Mouse (Mus musculus) kidney, postnatal 0 days (tissue): ENCODE results near the gene Ptdss2. TPM values are rescaled to one million over a fixed set of nuclear protein-coding genes. Genes with fewer than 3 reads are reported as not detected.

Source experiments
- ATAC-seq: fragments of 200-750 bp; cut with Nextera tagmentation; replicated peaks from 2 replicates; pipeline ENCODE4 v1.8.0; 2017; ENCODE audit warnings: low read depth, moderate number of reproducible peaks, moderate TSS enrichment, moderate library complexity; ENCODE audit not compliant: low FRiP score
- DNase-seq: peaks from one replicate; pipeline ENCODE4 v3.0.0-alpha.2; 2016; ENCODE audit warnings: low spot score
- H3K27ac ChIP-seq: fragments of 300-500 bp; sonication (generic); 2 replicates; pipeline ENCODE4 v1.5.1; 2014; ENCODE audit warnings: mild to moderate bottlenecking
- H3K27me3 ChIP-seq: fragments of 300-500 bp; sonication (generic); 2 replicates; pipeline ENCODE4 v1.6.1; 2014; ENCODE audit warnings: low read length, mixed read lengths; ENCODE audit not compliant: insufficient read depth
- H3K36me3 ChIP-seq: fragments of 300-500 bp; sonication (generic); 2 replicates; pipeline ENCODE4 v1.6.1; 2014; ENCODE audit warnings: low read length, mixed read lengths; ENCODE audit not compliant: insufficient read depth
- H3K4me1 ChIP-seq: fragments of 300-500 bp; sonication (generic); replicated peaks from 2 replicates; pipeline ENCODE4 v1.6.1; 2014; ENCODE audit warnings: antibody characterized with exemption, low read length, mixed read lengths; ENCODE audit not compliant: insufficient read depth
- H3K4me2 ChIP-seq: fragments of 300-500 bp; sonication (generic); 2 replicates; pipeline ENCODE4 v1.6.1; 2014; ENCODE audit warnings: mild to moderate bottlenecking, low read length, moderate library complexity, mixed read lengths
- H3K4me3 ChIP-seq: fragments of 300-500 bp; sonication (generic); replicated peaks from 2 replicates; pipeline ENCODE4 v1.5.1; 2014; ENCODE audit warnings: low read depth, low read length
- H3K9ac ChIP-seq: fragments of 300-500 bp; sonication (generic); 2 replicates; pipeline ENCODE4 v1.6.1; 2014; ENCODE audit warnings: low read depth, low read length
- H3K9me3 ChIP-seq: fragments of 300-500 bp; sonication (generic); replicated peaks from 2 replicates; pipeline ENCODE4 v1.6.1; 2016; ENCODE audit warnings: low read length, inconsistent platforms, mixed read lengths
- CTCF ChIP-seq: IDR thresholded peaks from 2 replicates; pipeline ENCODE4 v1.5.1; 2016; ENCODE audit warnings: antibody characterized with exemption, low read depth, mild to moderate bottlenecking, moderate library complexity
- WGBS: fragments of 180-500 bp; shearing (Covaris S2); extraction: QIAGEN DNeasy Blood & Tissue Kit; methylation state at CpG from one replicate; pipeline ENCODE4 v1.1.7; 2014; 5-methylcytosine and 5-hydroxymethylcytosine counted together
- polyA plus RNA-seq: library from polyadenylated mRNA; unstranded; fragments of >200 nt; fragmentation: Nextera tagmentation; extraction: Ambion mirVana; gene quantifications from 2 replicates; pipeline ENCODE4 v1.2.1, GENCODE M21; 2015

The Ptdss2 gene
- 75.3 and 85.1 TPM in 2 replicates for polyA plus RNA-seq

- Histone ChIP-seq H3K27ac (peak within 1 kb of the TSS; percentile 81), H3K9me3 (no peaks in the 10 kb centered on the region), H3K4me1 (no peaks in the 10 kb centered on the region), H3K27me3 (no peaks in the 10 kb centered on the region), H3K9ac (peak within 1 kb of the TSS; percentile 60), H3K36me3 (no peaks in the 10 kb centered on the region), H3K4me2 (peak within 1 kb of the TSS; percentile 66), H3K4me3 (peak within 1 kb of the TSS; percentile 50)
- ATAC-seq (no peak), DNase-seq (peak; percentile 44)
- 45% methylated on average over 14 of the region's 14 CpGs for WGBS
- TF ChIP-seq CTCF = no peak
Measured at GRCm38 (mm10) chr7:141122245-141122644, at the start of gene Ptdss2. Gene Ptdss2 (plus strand): TSS chr7:141122382.

- H3K9me3 ChIP-seq = no peaks in the 10 kb centered on the region
- H3K9ac ChIP-seq = no peak overlapping the region
- TF ChIP-seq CTCF = no peak
- no peak overlapping the region for H3K4me3 ChIP-seq
- H3K36me3 ChIP-seq = no peaks in the 10 kb centered on the region
- peaks cover 10% of the 10 kb centered on the region; the same call in 1 of the 2 replicates for H3K27me3 ChIP-seq
- no peak overlapping the region for H3K27ac ChIP-seq
- DNase-seq (no peak), ATAC-seq (no peak)
- H3K4me1 ChIP-seq = 0 out of 2 replicates have a peak, but pooled peaks cover 10% of the 10 kb centered on the region
- H3K4me2 ChIP-seq = no peak overlapping the region
- WGBS = 79% methylated on average over 4 of the region's 4 CpGs
Measured at GRCm38 (mm10) chr7:141073782-141074181, 48.4 kb upstream of the Ptdss2 start.

GRCm38 (mm10) chr7:141077841-141078240 lies 44.3 kb upstream of the Ptdss2 start, which contains the start of gene Pkp3:
Gene Pkp3 (plus strand): TSS chr7:141078218.
- Histone ChIP-seq H3K9me3 (no peaks in the 10 kb centered on the region), H3K36me3 (no peaks in the 10 kb centered on the region), H3K4me1 (no peaks in the 10 kb centered on the region; the same call in 1 of the 2 replicates), H3K4me3 (no peak within 1 kb of the TSS), H3K27me3 (no peaks in the 10 kb centered on the region), H3K9ac (no peak within 1 kb of the TSS), H3K27ac (no peak within 1 kb of the TSS), H3K4me2 (no peak within 1 kb of the TSS)
- WGBS = 90% methylated on average over 15 of the region's 15 CpGs
- no peak for ATAC-seq
- TF ChIP-seq CTCF = no peak
- no peak for DNase-seq

- 71% methylated on average over 4 of the region's 4 CpGs for WGBS
- 0 out of 2 replicates have a peak, but pooled peaks cover under 1% of the 10 kb centered on the region for H3K36me3 ChIP-seq
- no peaks in the 10 kb centered on the region for H3K9me3 ChIP-seq
- H3K27ac ChIP-seq = no peak overlapping the region
- ATAC-seq (no peak), DNase-seq (no peak)
- no peak overlapping the region for H3K4me3 ChIP-seq
- H3K4me2 ChIP-seq = no peak overlapping the region
- no peaks in the 10 kb centered on the region; the same call in 1 of the 2 replicates for H3K4me1 ChIP-seq
- no peak overlapping the region for H3K9ac ChIP-seq
- TF ChIP-seq CTCF = no peak
- no peaks in the 10 kb centered on the region for H3K27me3 ChIP-seq
Measured at GRCm38 (mm10) chr7:141078876-141079275, 43.3 kb upstream of the Ptdss2 start.

- no peaks in the 10 kb centered on the region; the same call in 1 of the 2 replicates for H3K4me1 ChIP-seq
- 0 out of 2 replicates have a peak, but pooled peaks cover 6% of the 10 kb centered on the region for H3K36me3 ChIP-seq
- WGBS = 19% methylated on average over 34 of the region's 34 CpGs
- ATAC-seq (peak; percentile 63), DNase-seq (no peak)
- peak overlapping the region; percentile 31; the same call in 1 of the 2 replicates for H3K27ac ChIP-seq
- H3K9me3 ChIP-seq = no peaks in the 10 kb centered on the region
- H3K9ac ChIP-seq = peak overlapping the region; percentile 42; the same call in 1 of the 2 replicates
- peak overlapping the region; percentile 48 for H3K4me2 ChIP-seq
- H3K4me3 ChIP-seq = peak overlapping the region; percentile 24
- TF ChIP-seq CTCF = no peak
- H3K27me3 ChIP-seq = no peaks in the 10 kb centered on the region
Measured at GRCm38 (mm10) chr7:141079481-141080449, 42.4 kb upstream of the Ptdss2 start.

GRCm38 (mm10) chr7:141087894-141088293 lies 34.3 kb upstream of the Ptdss2 start:
- ATAC-seq = no peak
- peaks cover 5% of the 10 kb centered on the region for H3K4me1 ChIP-seq
- no peak overlapping the region for H3K27ac ChIP-seq
- no peak overlapping the region for H3K4me2 ChIP-seq
- no peak overlapping the region for H3K4me3 ChIP-seq
- H3K27me3 ChIP-seq = no peaks in the 10 kb centered on the region
- 0 out of 2 replicates have a peak, but pooled peaks cover 6% of the 10 kb centered on the region for H3K36me3 ChIP-seq
- TF ChIP-seq CTCF = no peak
- no peaks in the 10 kb centered on the region for H3K9me3 ChIP-seq
- H3K9ac ChIP-seq = no peak overlapping the region
- 45% methylated on average over 8 of the region's 8 CpGs for whole genome bisulfite sequencing
- DNase-seq = no peak
